Mouse (Mus musculus) bone marrow, adult 2 months (tissue): ENCODE results near the gene Rad54l2.

ENCODE experiments used
- CTCF ChIP-seq: fragments of 200-500 bp; IDR thresholded peaks from 2 replicates; pipeline ENCODE4 v1.5.1; 2011; ENCODE audit warnings: low read length, control low read depth; ENCODE audit not compliant: control insufficient read depth, insufficient read depth
- POLR2A ChIP-seq: fragments of 200-500 bp; IDR thresholded peaks from 2 replicates; pipeline ENCODE4 v1.6.1; 2011; ENCODE audit warnings: low read depth, mild to moderate bottlenecking, control low read depth, low read length, borderline replicate concordance; ENCODE audit not compliant: control insufficient read depth

DNA sequence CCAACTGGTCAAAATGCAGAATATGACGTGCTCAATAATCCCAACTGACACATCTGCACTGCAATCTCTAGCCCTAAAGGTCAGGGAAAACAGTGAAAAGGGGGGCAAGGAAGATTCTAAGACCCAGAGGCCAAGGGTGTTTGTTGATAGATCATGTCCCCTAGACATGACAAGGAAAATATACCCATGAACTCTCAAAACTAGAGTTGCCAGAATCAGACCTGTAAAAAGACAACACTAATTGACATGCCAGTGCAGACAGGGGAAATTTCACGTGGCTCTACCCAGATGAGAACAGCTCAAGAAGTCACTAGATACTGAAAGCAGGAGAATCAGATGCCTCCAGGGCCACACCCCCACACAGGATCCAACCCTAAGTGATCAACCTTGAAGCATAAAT lies 55.3 kb downstream of the Rad54l2 start:
- TF ChIP-seq CTCF (no peak), POLR2A (no peak)
